Mouse (Mus musculus) brain, embryonic 14.5 days (tissue): ENCODE results near the gene Col23a1.

Source experiments
- CTCF ChIP-seq: fragments of 200-500 bp; IDR thresholded peaks from 2 replicates; pipeline ENCODE4 v1.5.1; 2012; ENCODE audit warnings: inconsistent platforms, mild to moderate bottlenecking, moderate library complexity, borderline replicate concordance; ENCODE audit not compliant: insufficient read depth, insufficient read length; ENCODE audit errors: extremely low read depth
- POLR2A ChIP-seq: fragments of 200-500 bp; IDR thresholded peaks from 2 replicates; pipeline ENCODE4 v1.6.1; 2012; ENCODE audit warnings: mild to moderate bottlenecking, inconsistent platforms, borderline replicate concordance; ENCODE audit not compliant: poor library complexity, insufficient read depth, insufficient read length, severe bottlenecking; ENCODE audit errors: extremely low read depth

GRCm38 (mm10) chr11:51607096-51607738, 317.5 kb downstream of the Col23a1 start:
- no peak for TF ChIP-seq POLR2A
- no peak for TF ChIP-seq CTCF
